Mouse (Mus musculus) midbrain, postnatal 0 days (tissue): ENCODE data around the gene Ano5. TPM values are rescaled to one million over a fixed set of nuclear protein-coding genes. Genes with fewer than 3 reads are reported as not detected.

ENCODE experiments used
- ATAC-seq: fragments of 200-750 bp; cut with Nextera tagmentation; 2 replicates; pipeline ENCODE4 v1.8.0; 2017; ENCODE audit warnings: moderate number of reproducible peaks, mild to moderate bottlenecking, moderate TSS enrichment, moderate library complexity; ENCODE audit not compliant: low FRiP score
- DNase-seq: peaks from one replicate; pipeline ENCODE4 v3.0.0-alpha.2; 2015; ENCODE audit warnings: low spot score
- H3K27ac ChIP-seq: fragments of 300-500 bp; sonication (generic); 2 replicates; pipeline ENCODE4 v1.5.1; 2014; ENCODE audit warnings: low read depth, mild to moderate bottlenecking, low read length, mixed read lengths
- H3K27me3 ChIP-seq: fragments of 300-500 bp; sonication (generic); 2 replicates; pipeline ENCODE4 v1.6.1; 2014; ENCODE audit warnings: low read length, control low read depth, mixed read lengths; ENCODE audit not compliant: insufficient read depth
- H3K36me3 ChIP-seq: fragments of 300-500 bp; sonication (generic); 2 replicates; pipeline ENCODE4 v1.6.1; 2014; ENCODE audit warnings: low read length, control low read depth, mixed read lengths; ENCODE audit not compliant: insufficient read depth
- H3K4me1 ChIP-seq: fragments of 300-500 bp; sonication (generic); 2 replicates; pipeline ENCODE4 v1.6.1; 2014; ENCODE audit warnings: mild to moderate bottlenecking, control low read depth, antibody characterized with exemption, low read length, mixed read lengths; ENCODE audit not compliant: insufficient read depth
- H3K4me2 ChIP-seq: fragments of 300-500 bp; sonication (generic); 2 replicates; pipeline ENCODE4 v1.6.1; 2014; ENCODE audit warnings: low read depth, mild to moderate bottlenecking, low read length, mixed read lengths; ENCODE audit not compliant: poor library complexity, severe bottlenecking
- H3K4me3 ChIP-seq: fragments of 300-500 bp; sonication (generic); 2 replicates; pipeline ENCODE4 v1.5.1; 2014; ENCODE audit warnings: low read depth, mild to moderate bottlenecking, low read length, moderate library complexity
- H3K9ac ChIP-seq: fragments of 300-500 bp; sonication (generic); replicated peaks from 2 replicates; pipeline ENCODE4 v1.6.1; 2014; ENCODE audit warnings: mild to moderate bottlenecking, low read length, moderate library complexity, mixed read lengths; ENCODE audit not compliant: poor library complexity, severe bottlenecking
- H3K9me3 ChIP-seq: fragments of 300-500 bp; sonication (generic); 2 replicates; pipeline ENCODE4 v1.6.1; 2016; ENCODE audit warnings: low read length, control low read depth
- CTCF ChIP-seq: IDR thresholded peaks from 2 replicates; pipeline ENCODE4 v1.5.1; 2016; ENCODE audit warnings: antibody characterized with exemption, mild to moderate bottlenecking
- WGBS: fragments of 180-500 bp; shearing (Covaris S2); extraction: QIAGEN DNeasy Blood & Tissue Kit; methylation state at CpG from one replicate; pipeline ENCODE4 v1.1.7; 2014; 5-methylcytosine and 5-hydroxymethylcytosine counted together
- polyA plus RNA-seq: library from polyadenylated mRNA; unstranded; fragments of >200 nt; fragmentation: Nextera tagmentation; extraction: Ambion mirVana; gene quantifications from 2 replicates; pipeline ENCODE4 v1.2.1, GENCODE M21; 2015
- total RNA-seq: library from RNA; depleted of rRNA; stranded (reverse); fragments of >200 nt; gene quantifications from 2 replicates; pipeline ENCODE4 v1.2.3, GENCODE M21; 2014

Gene Ano5
- total and polyA plus RNA-seq, 2 experiments from 2014 or later, result 1.9 to 3.8 TPM

DNA sequence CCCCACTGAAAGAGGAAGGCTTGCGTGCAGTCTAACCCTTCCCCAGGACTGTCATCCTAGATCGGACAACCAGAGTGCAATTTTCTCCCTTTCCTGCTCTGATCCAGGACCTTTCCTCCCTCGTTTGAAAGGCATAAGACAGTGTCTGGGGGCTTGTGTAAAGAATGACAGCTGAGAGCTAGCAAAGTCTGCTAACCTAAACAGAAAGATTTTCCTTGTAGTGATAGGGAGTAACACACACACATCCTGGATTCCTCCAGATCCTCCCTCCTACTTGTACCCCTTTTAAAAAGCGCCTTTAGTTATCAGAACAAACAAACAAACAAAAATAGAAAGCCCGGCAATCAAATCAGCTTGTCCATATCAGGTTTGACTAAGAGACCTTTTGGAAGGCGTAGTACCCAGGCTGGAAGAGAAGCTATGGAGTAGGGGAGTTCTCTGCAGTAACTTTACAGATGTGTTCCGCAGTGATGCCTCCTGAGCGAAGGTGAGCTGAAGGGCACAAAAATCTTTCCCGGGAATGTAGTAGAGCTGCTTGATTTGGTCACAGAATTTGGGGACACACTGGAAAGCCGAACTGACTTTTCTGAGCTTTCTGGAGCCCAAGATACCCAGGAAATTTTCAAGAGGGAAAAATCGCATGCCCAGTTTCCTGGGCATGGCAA is 114.9 kb downstream of the Ano5 start:
- DNase-seq, result no peak

DNA sequence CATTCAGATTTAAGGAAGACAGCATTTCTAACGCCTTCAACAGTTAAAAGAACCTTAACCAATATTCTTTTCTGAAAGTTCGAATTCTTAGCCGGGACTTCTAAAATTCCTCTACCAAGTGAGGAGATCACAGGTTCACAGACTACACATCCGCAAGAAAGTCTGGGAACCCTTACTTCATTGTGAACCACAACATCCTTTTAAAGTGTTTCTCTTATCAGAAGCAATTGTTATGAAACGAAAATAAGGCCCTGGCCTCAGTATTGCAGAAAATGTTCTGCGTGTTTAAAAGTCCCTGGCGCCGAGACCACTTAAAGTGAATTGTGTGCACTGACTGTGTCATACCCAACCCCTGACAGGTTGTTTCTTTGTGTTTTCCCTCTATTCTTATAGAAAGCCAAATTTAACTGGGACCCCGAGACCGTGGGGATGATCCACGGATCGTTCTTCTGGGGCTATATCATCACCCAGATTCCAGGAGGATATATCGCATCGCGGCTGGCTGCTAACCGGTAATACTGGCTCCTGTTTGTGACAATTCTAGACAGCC is 115.7 kb downstream of the Ano5 start:
- Histone ChIP-seq H3K4me1 (no peaks in the 10 kb centered on the region), H3K9ac (peak overlapping the region; percentile 75), H3K4me2 (peak overlapping the region; percentile 60), H3K9me3 (no peaks in the 10 kb centered on the region), H3K36me3 (no peaks in the 10 kb centered on the region), H3K27ac (peak overlapping the region; percentile 93), H3K4me3 (peak overlapping the region; percentile 46), H3K27me3 (peaks cover 24% of the 10 kb centered on the region; the same call in 1 of the 2 replicates)
- no peak for TF ChIP-seq CTCF
- ATAC-seq (no peak), DNase-seq (no peak)
- 2% methylated on average over 16 of the region's 16 CpGs for WGBS

More for the DNA sequence above, 114.9 kb downstream of the Ano5 start:
- Histone ChIP-seq H3K4me2 (peak overlapping the region; percentile 60), H3K36me3 (no peaks in the 10 kb centered on the region), H3K4me1 (no peaks in the 10 kb centered on the region), H3K4me3 (peak overlapping the region; percentile 46), H3K9ac (peak overlapping the region; percentile 75), H3K27ac (peak overlapping the region; percentile 93), H3K9me3 (no peaks in the 10 kb centered on the region), H3K27me3 (peaks cover 20% of the 10 kb centered on the region; the same call in 1 of the 2 replicates)
- no peak for ATAC-seq
- TF ChIP-seq CTCF, result no peak
- WGBS, result under 1% methylated on average over 11 of the region's 11 CpGs

DNA sequence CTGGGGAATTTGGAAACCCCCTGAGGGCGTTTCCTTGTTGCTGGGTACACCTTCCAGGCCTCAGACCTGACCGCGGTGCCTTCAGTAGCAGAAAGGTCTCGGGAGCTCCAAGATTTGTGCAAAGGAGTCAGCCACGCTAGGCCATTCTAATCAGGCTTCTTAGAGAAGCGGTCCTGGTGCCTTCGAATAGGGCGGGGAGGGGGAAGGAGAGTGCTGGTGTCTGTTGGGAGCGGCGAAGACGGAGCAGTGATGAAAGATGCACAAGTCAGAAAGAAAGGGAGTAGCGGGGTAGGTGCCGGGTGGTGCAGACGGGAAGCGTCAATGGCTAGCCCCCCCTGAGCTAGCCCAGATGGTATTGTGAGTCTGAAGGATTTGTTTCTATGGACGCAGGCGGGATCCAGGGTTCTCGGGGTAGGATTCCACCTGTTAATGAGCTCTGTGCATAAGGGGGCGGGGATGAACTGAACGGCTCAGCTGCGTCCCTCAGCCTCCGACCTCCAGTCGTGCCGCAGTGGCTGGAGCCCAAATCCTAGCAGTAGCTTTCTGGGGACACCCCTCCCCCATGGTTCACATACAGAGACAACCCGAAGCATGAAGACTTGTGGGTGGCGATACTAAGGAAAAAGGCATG is 116.3 kb downstream of the Ano5 start:
- Histone ChIP-seq H3K9me3 (no peaks in the 10 kb centered on the region), H3K4me1 (no peaks in the 10 kb centered on the region), H3K27me3 (peaks cover 21% of the 10 kb centered on the region; the same call in 1 of the 2 replicates), H3K9ac (peak overlapping the region; percentile 75), H3K4me3 (peak overlapping the region; percentile 46), H3K27ac (peak overlapping the region; percentile 93), H3K36me3 (no peaks in the 10 kb centered on the region), H3K4me2 (peak overlapping the region; percentile 60)
- peak; percentile 76 for DNase-seq
- WGBS, result under 1% methylated on average over 26 of the region's 26 CpGs
- TF ChIP-seq CTCF, result no peak
- ATAC-seq, result peak; percentile 42

DNA sequence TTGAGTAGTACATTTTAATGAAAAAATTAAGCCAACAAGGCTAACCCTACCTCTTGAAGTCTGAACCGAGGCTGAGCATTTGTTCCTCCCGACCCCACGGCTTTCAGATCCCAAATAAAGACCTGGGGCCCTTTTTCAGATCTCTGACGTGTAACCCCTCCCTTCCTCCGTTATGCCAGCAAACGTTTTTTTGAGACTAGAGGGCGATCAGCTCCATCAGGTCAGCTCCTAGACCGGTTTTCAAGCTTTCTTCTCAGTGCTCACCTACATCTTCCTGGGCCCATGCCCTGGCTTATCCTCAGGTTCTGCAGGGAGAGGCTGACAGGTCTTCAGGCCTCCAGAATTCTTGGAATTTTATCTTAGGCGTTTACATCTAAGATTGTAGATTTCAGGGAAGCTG is 116.8 kb downstream of the Ano5 start:
- Histone ChIP-seq H3K4me3 (peak overlapping the region; percentile 46), H3K4me1 (no peaks in the 10 kb centered on the region), H3K27ac (peak overlapping the region; percentile 93), H3K4me2 (peak overlapping the region; percentile 60), H3K27me3 (peaks cover 16% of the 10 kb centered on the region; the same call in 1 of the 2 replicates), H3K9ac (peak overlapping the region; percentile 75), H3K9me3 (no peaks in the 10 kb centered on the region), H3K36me3 (no peaks in the 10 kb centered on the region)
- 0% methylated on average over 9 of the region's 9 CpGs for whole genome bisulfite sequencing
- no peak for TF ChIP-seq CTCF
- DNase-seq, result peak; percentile 15
- no peak for ATAC-seq

DNA sequence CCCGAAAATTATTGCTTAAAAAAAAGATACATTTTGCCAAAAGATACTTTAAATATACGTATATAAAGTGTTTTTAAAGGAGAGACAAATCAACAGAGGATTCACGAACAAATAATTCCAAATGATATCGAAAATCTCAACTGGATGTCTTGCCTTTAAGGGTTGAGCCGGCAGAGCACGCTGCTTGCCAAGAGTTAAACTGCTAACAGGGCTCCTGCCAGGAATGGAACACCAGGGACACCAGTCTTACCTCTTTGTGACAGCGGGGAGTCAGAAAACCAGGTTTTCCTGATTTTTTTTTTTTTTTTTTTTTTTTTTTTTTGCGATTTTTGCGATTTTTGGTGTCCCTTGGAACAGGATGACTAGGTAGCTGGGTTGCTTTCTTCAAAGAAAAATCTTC is 117.5 kb downstream of the Ano5 start:
- Histone ChIP-seq H3K9ac (no peak overlapping the region), H3K9me3 (no peaks in the 10 kb centered on the region), H3K4me1 (no peaks in the 10 kb centered on the region), H3K4me2 (peak overlapping the region; percentile 60), H3K27ac (0 out of 2 replicates have a peak overlapping the region, but pooled peaks have one; percentile 72), H3K36me3 (no peaks in the 10 kb centered on the region), H3K27me3 (peaks cover 16% of the 10 kb centered on the region; the same call in 1 of the 2 replicates), H3K4me3 (peak overlapping the region; percentile 15; the same call in 1 of the 2 replicates)
- peak; percentile 18; the same call in 1 of the 2 replicates for TF ChIP-seq CTCF
- DNase-seq (peak; percentile 66), ATAC-seq (no peak)
- WGBS, result 3% methylated on average over 9 of the region's 9 CpGs
